Mouse (Mus musculus) frontal cortex, postnatal 10 days (tissue): Measurements from ENCODE around the gene F2r.
A peak's percentile ranks its signal among the peaks of the same experiment; 100 is the strongest.

Experiments
- DNase-seq, 2 experiments: peaks; one replicate each; pipeline ENCODE4 v3.0.0; 2022; ENCODE audit warnings: low spot score in 2 of 2, mixed read lengths in 1 of 2

The F2r gene

GRCm38 (mm10) chr13:95595921-95596320 is 22.4 kb downstream of the F2r start:
- DNase-seq, result no peak

- no peak for DNase-seq
These were observed 22.9 kb downstream of the F2r start for GRCm38 (mm10) chr13:95595411-95595810.

GRCm38 (mm10) chr13:95592860-95593259 is 25.4 kb downstream of the F2r start:
- no peak for DNase-seq

- DNase-seq, result no peak
These were observed 26.7 kb downstream of the F2r start for GRCm38 (mm10) chr13:95591606-95592005.

- DNase-seq, result no peak
These were observed 30.7 kb downstream of the F2r start for GRCm38 (mm10) chr13:95587628-95588027.

- DNase-seq, result no peak
These were observed 33.4 kb downstream of the F2r start for GRCm38 (mm10) chr13:95584898-95585297.

GRCm38 (mm10) chr13:95583237-95584189 is 34.8 kb downstream of the F2r start:
- no peak for DNase-seq

GRCm38 (mm10) chr13:95581850-95582249 is 36.4 kb downstream of the F2r start:
- no peak for DNase-seq

GRCm38 (mm10) chr13:95578016-95578697 is 40.1 kb downstream of the F2r start:
- DNase-seq, result no peak

- DNase-seq, result no peak
These were observed 47.4 kb downstream of the F2r start for GRCm38 (mm10) chr13:95570877-95571276.

GRCm38 (mm10) chr13:95569326-95569725 is 49.0 kb downstream of the F2r start:
- no peak for DNase-seq

- DNase-seq, result no peak
These were observed 50.0 kb downstream of the F2r start for GRCm38 (mm10) chr13:95568336-95568735.

- no peak for DNase-seq
These were observed 51.3 kb downstream of the F2r start for GRCm38 (mm10) chr13:95566841-95567551.

GRCm38 (mm10) chr13:95563693-95564092 is 54.6 kb downstream of the F2r start:
- peak; percentile 23 to 66 for DNase-seq

- no peak for DNase-seq
These were observed 55.1 kb downstream of the F2r start for GRCm38 (mm10) chr13:95563066-95563610.

GRCm38 (mm10) chr13:95557326-95557725 is 61.0 kb downstream of the F2r start:
- no peak for DNase-seq

- no peak for DNase-seq
These were observed 64.3 kb downstream of the F2r start for GRCm38 (mm10) chr13:95553885-95554492.
